Mouse (Mus musculus) liver, embryonic 11.5 days (tissue): ENCODE measurements around the gene Gys1. TPM values are rescaled to one million over a fixed set of nuclear protein-coding genes. Genes with fewer than 3 reads are reported as not detected.
"Not testable (repeated sequence)": the region's sequence is repeated elsewhere in the genome, so short reads cannot be mapped to it uniquely, and the experiment has no call there.

Experiments
- ATAC-seq: fragments of 200-750 bp; cut with Nextera tagmentation; replicated peaks from 2 replicates; pipeline ENCODE4 v1.8.0; 2017; ENCODE audit warnings: moderate number of reproducible peaks, mild to moderate bottlenecking, moderate TSS enrichment, moderate library complexity; ENCODE audit not compliant: low FRiP score
- DNase-seq: peaks from one replicate; pipeline ENCODE4 v3.0.0-alpha.2; 2017; ENCODE audit warnings: low spot score
- H3K27ac ChIP-seq: fragments of 300-500 bp; sonication (generic); 2 replicates; pipeline ENCODE4 v1.5.1; 2014; ENCODE audit warnings: mild to moderate bottlenecking, low read depth, low read length, control low read depth
- H3K27me3 ChIP-seq: fragments of 300-500 bp; sonication (generic); replicated peaks from 2 replicates; pipeline ENCODE4 v1.6.1; 2014; ENCODE audit warnings: low read length, mixed read lengths; ENCODE audit not compliant: control insufficient read depth, insufficient read depth
- H3K36me3 ChIP-seq: fragments of 300-500 bp; sonication (generic); 2 replicates; pipeline ENCODE4 v1.6.1; 2014; ENCODE audit warnings: mild to moderate bottlenecking, low read length, moderate library complexity, mixed read lengths; ENCODE audit not compliant: control insufficient read depth, insufficient read depth
- H3K4me1 ChIP-seq: fragments of 300-500 bp; sonication (generic); replicated peaks from 2 replicates; pipeline ENCODE4 v1.6.1; 2014; ENCODE audit warnings: low read length, mixed read lengths; ENCODE audit not compliant: control insufficient read depth, insufficient read depth
- H3K4me2 ChIP-seq: fragments of 300-500 bp; sonication (generic); 2 replicates; pipeline ENCODE4 v1.6.1; 2014; ENCODE audit warnings: mild to moderate bottlenecking, control low read depth, moderate library complexity
- H3K4me3 ChIP-seq: fragments of 300-500 bp; sonication (generic); 2 replicates; pipeline ENCODE4 v1.5.1; 2014; ENCODE audit warnings: low read depth, low read length, control low read depth
- H3K9ac ChIP-seq: fragments of 300-500 bp; sonication (generic); 2 replicates; pipeline ENCODE4 v1.6.1; 2014; ENCODE audit warnings: low read depth, low read length, control low read depth
- H3K9me3 ChIP-seq: fragments of 300-500 bp; sonication (generic); 2 replicates; pipeline ENCODE4 v1.6.1; 2016; ENCODE audit warnings: low read length, inconsistent platforms, mixed read lengths; ENCODE audit not compliant: control insufficient read depth
- WGBS: fragments of 180-500 bp; shearing (Covaris S2); extraction: QIAGEN DNeasy Blood & Tissue Kit; methylation state at CpG from one replicate; pipeline ENCODE4 v1.1.7; 2014; 5-methylcytosine and 5-hydroxymethylcytosine counted together
- polyA plus RNA-seq: library from polyadenylated mRNA; unstranded; fragments of >200 nt; fragmentation: Nextera tagmentation; extraction: Ambion mirVana; gene quantifications from 2 replicates; pipeline ENCODE4 v1.2.1, GENCODE M21; 2014

The Gys1 gene
- polyA plus RNA-seq, 1 experiment from 2014 or later = 23.7 TPM

DNA sequence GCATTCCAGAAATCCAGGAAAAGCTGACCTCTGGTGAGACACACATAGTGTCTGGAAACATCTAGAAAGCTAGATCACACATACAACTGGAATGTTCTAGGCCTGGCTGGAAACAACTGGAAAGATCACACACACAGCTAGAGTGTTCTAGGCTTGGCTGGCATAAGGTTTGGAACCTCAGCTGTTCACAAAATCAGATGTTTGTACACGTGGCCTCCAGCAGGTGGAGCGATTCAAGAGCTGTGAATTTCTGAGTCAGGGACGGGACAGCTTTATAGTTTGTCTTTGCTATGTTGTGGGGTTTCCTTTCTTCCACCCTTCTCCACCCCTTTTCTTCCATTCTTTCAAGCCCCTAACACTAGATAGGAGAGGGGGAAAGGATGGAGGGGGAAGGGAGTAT lies 42.4 kb downstream of the Gys1 start:
- Histone ChIP-seq H3K4me3 (no peak overlapping the region), H3K9me3 (no peaks in the 10 kb centered on the region), H3K9ac (no peak overlapping the region), H3K27ac (no peak overlapping the region), H3K4me1 (peaks cover 9% of the 10 kb centered on the region; the same call in 1 of the 2 replicates), H3K36me3 (no peaks in the 10 kb centered on the region), H3K27me3 (no peaks in the 10 kb centered on the region), H3K4me2 (no peak overlapping the region)
- DNase-seq (no peak), ATAC-seq (no peak)
- 18% methylated on average over 3 of the region's 3 CpGs for WGBS

GRCm38 (mm10) chr7:45478774-45479173 lies 44.1 kb downstream of the Gys1 start:
- H3K4me1 ChIP-seq = peaks cover 9% of the 10 kb centered on the region; the same call in 1 of the 2 replicates
- H3K27me3 ChIP-seq = no peaks in the 10 kb centered on the region
- H3K9me3 ChIP-seq = no peaks in the 10 kb centered on the region
- no peak for ATAC-seq
- DNase-seq = no peak
- no peak overlapping the region for H3K4me3 ChIP-seq
- H3K36me3 ChIP-seq = no peaks in the 10 kb centered on the region
- H3K4me2 ChIP-seq = no peak overlapping the region
- no peak overlapping the region for H3K27ac ChIP-seq
- 90% methylated on average over 7 of the region's 7 CpGs for WGBS
- no peak overlapping the region for H3K9ac ChIP-seq

DNA sequence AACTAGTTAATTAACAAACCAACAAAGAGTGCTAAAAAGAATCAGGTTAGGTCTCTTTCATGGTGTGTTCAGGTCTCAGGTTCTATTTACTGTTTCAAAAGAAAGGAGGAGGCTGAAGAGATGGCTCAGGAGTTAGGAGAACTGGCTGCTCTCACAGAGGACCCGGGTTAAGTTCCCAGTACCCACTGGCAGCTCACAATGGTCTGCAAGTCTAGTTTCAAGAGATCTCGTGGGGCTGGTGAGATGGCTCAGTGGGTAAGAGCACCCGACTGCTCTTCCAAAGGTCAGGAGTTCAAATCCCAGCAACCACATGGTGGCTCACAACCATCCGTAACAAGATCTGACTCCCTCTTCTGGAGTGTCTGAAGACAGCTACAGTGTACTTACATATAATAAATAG lies 45.7 kb downstream of the Gys1 start:
- not testable (repeated sequence) for H3K27me3 ChIP-seq, H3K4me1 ChIP-seq, H3K9me3 ChIP-seq, H3K4me2 ChIP-seq, H3K27ac ChIP-seq, H3K9ac ChIP-seq, H3K36me3 ChIP-seq, H3K4me3 ChIP-seq, ATAC-seq, DNase-seq
- WGBS = 66% methylated on average over 3 of the region's 4 CpGs

GRCm38 (mm10) chr7:45481374-45481927 lies 46.8 kb downstream of the Gys1 start, which contains the start of gene Tulp2:
Gene Tulp2, plus strand, starts transcription at chr7:45481877.
- H3K4me1 ChIP-seq = peaks cover 9% of the 10 kb centered on the region
- ATAC-seq = peak; percentile 68

GRCm38 (mm10) chr7:45482166-45482565 lies 47.5 kb downstream of the Gys1 start:
- 42% methylated on average over 1 of the region's 1 CpGs for WGBS
- no peak for ATAC-seq
- no peaks in the 10 kb centered on the region for H3K36me3 ChIP-seq
- no peak overlapping the region for H3K4me2 ChIP-seq
- H3K27ac ChIP-seq = no peak overlapping the region
- H3K4me3 ChIP-seq = no peak overlapping the region
- H3K27me3 ChIP-seq = no peaks in the 10 kb centered on the region
- no peak for DNase-seq
- no peak overlapping the region for H3K9ac ChIP-seq
- H3K9me3 ChIP-seq = no peaks in the 10 kb centered on the region
- H3K4me1 ChIP-seq = peaks cover 16% of the 10 kb centered on the region

More at GRCm38 (mm10) chr7:45481374-45481927, 46.8 kb downstream of the Gys1 start, which contains the start of gene Tulp2:
- no peak within 1 kb of the TSS for H3K4me3 ChIP-seq
- WGBS = 45% methylated on average over 15 of the region's 15 CpGs
- no peak for DNase-seq
- H3K4me2 ChIP-seq = no peak within 1 kb of the TSS
- H3K9me3 ChIP-seq = no peaks in the 10 kb centered on the region
- H3K9ac ChIP-seq = no peak within 1 kb of the TSS
- H3K27ac ChIP-seq = no peak within 1 kb of the TSS
- H3K36me3 ChIP-seq = no peaks in the 10 kb centered on the region
- no peaks in the 10 kb centered on the region for H3K27me3 ChIP-seq

- not testable (repeated sequence) for H3K27me3 ChIP-seq, ATAC-seq, H3K27ac ChIP-seq, DNase-seq, H3K36me3 ChIP-seq, H3K9me3 ChIP-seq, H3K4me3 ChIP-seq, H3K9ac ChIP-seq, H3K4me2 ChIP-seq
- WGBS = 89% methylated on average over 5 of the region's 5 CpGs
- H3K4me1 ChIP-seq = peaks cover 33% of the 10 kb centered on the region
These were observed 50.3 kb downstream of the Gys1 start for GRCm38 (mm10) chr7:45484985-45485384.

DNA sequence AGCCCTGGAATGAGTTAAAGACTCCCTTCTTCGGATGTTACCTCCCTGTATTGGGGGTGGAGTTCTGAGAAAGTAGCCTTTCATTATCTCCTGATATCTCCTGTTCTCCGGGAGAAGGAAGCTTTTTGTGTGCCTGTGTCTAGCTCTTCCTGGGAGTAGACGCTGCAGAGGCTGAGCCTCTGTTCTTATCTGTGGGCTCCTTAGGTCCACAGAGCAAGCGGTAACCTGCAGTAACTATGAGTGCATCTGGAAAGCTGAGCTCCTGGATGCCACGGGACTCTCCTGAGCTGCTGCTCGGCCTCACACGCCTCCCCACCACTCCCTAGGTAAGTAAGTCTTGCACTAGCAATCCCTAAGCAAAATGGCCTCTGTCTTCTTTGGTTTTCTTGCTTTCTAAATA lies 51.5 kb downstream of the Gys1 start:
- H3K4me1 ChIP-seq = peaks cover 40% of the 10 kb centered on the region
- DNase-seq (no peak), ATAC-seq (peak; percentile 48)

DNA sequence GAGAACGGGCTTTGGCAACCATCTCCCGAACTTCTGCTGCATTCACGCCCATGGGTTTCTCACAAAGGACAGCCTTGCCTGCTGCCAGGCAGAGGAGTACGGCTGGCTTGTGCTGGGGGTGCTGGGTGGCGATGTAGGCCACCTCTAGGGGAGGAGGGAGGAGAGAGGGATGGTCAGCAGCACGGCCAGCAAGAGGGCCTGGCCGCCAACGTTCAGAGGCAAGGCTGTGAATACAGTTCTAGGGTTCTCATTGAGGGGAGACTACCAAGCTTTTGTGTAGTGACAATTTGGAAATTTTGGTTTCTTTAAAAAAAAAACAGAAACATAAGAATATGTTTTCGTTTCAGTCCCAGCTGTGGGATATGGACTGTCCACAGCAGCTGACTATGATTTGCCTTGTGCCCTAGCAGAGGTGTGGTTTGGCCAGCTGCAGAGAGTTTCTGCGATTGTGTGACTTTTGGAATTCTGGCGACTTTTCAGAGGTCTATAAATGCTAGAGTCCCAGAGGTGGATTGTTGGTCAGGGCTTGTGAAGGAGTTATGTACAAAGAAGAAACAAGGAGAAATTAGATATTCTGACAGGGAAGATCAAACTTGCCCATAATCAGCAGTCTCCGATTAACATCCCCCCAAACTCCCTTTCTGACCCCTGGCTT lies 52.2 kb downstream of the Gys1 start, which contains the start of gene Gm45808:
Gene Gm45808, minus strand, starts transcription at position 51 of the 655 bp plus-strand sequence.
- WGBS = 81% methylated on average over 12 of the region's 12 CpGs
- Histone ChIP-seq H3K27ac (peak within 1 kb of the TSS; percentile 39), H3K4me3 (peak within 1 kb of the TSS; percentile 15; the same call in 1 of the 2 replicates), H3K9me3 (no peaks in the 10 kb centered on the region), H3K27me3 (no peaks in the 10 kb centered on the region), H3K36me3 (no peaks in the 10 kb centered on the region), H3K9ac (no peak within 1 kb of the TSS), H3K4me2 (peak within 1 kb of the TSS; percentile 73), H3K4me1 (peaks cover 44% of the 10 kb centered on the region)
- DNase-seq = no peak
- ATAC-seq = no peak

More for the DNA sequence above, 51.5 kb downstream of the Gys1 start:
- Histone ChIP-seq H3K27ac (peak overlapping the region; percentile 39), H3K4me2 (peak overlapping the region; percentile 27), H3K27me3 (no peaks in the 10 kb centered on the region), H3K9me3 (no peaks in the 10 kb centered on the region), H3K36me3 (no peaks in the 10 kb centered on the region), H3K9ac (no peak overlapping the region), H3K4me3 (peak overlapping the region; percentile 15; the same call in 1 of the 2 replicates)
- 30% methylated on average over 7 of the region's 7 CpGs for WGBS
